Mouse (Mus musculus) erythroblast, adult 5-6 weeks (primary cell): ENCODE data around the gene Yae1d1. TPM values are rescaled to one million over a fixed set of nuclear protein-coding genes. Genes with fewer than 3 reads are reported as not detected.
A peak's percentile ranks its signal among the peaks of the same experiment; 100 is the strongest.
"Not testable (repeated sequence)": the region's sequence is repeated elsewhere in the genome, so short reads cannot be mapped to it uniquely, and the experiment has no call there.

Experiments
- ATAC-seq: replicated peaks from 2 replicates; pipeline ENCODE4 v1.8.0; 2016; ENCODE audit warnings: moderate number of reproducible peaks, mild to moderate bottlenecking, moderate TSS enrichment, inconsistent platforms; ENCODE audit not compliant: poor library complexity, low FRiP score, severe bottlenecking
- total RNA-seq, 2 experiments: library from RNA; stranded (forward) in 1 of 2; stranded (reverse) in 1 of 2; fragments of 150-400 nt in 1 of 2; fragments of 200-764, 138-1000 nt in 1 of 2; gene quantifications; 2 replicates each; pipeline versions ENCODE4 v1.2.3 to v1.2.4; 2015 to 2017; ENCODE audit warnings: low replicate concordance in 2 of 2

The Yae1d1 gene
- total RNA-seq (2015; ENCODE audit: low replicate concordance): 0.77 and 1.9 TPM in 2 replicates
- total RNA-seq (2017; ENCODE audit: low replicate concordance): 0.68 and 1.7 TPM in 2 replicates

GRCm38 (mm10) chr13:17992697-17993514 lies at the start of gene Yae1d1:
TSS of gene Yae1d1 (minus strand) at chr13:17993349.
- peak; percentile 86 for ATAC-seq

GRCm38 (mm10) chr13:18038814-18039213 lies 45.7 kb upstream of the Yae1d1 start:
- no peak for ATAC-seq

- no peak for ATAC-seq
Observed at GRCm38 (mm10) chr13:18016604-18017003, 23.5 kb upstream of the Yae1d1 start.

GRCm38 (mm10) chr13:18013205-18013604 lies 20.1 kb upstream of the Yae1d1 start:
- no peak for ATAC-seq

GRCm38 (mm10) chr13:18011055-18011454 lies 17.9 kb upstream of the Yae1d1 start:
- ATAC-seq: no peak

GRCm38 (mm10) chr13:17993515-17993847 lies 332 bp upstream of the Yae1d1 start:
- no peak for ATAC-seq

GRCm38 (mm10) chr13:17992009-17992408 lies 1.1 kb downstream of the Yae1d1 start:
- ATAC-seq: no peak

- ATAC-seq: no peak
Observed at GRCm38 (mm10) chr13:17983194-17983593, 10.0 kb downstream of the Yae1d1 start.

GRCm38 (mm10) chr13:17982634-17983033 lies 10.5 kb downstream of the Yae1d1 start:
- ATAC-seq: no peak

GRCm38 (mm10) chr13:17976854-17977739 lies 16.1 kb downstream of the Yae1d1 start:
- no peak for ATAC-seq

GRCm38 (mm10) chr13:17975891-17976290 lies 17.3 kb downstream of the Yae1d1 start:
- no peak for ATAC-seq

- ATAC-seq: no peak
Observed at GRCm38 (mm10) chr13:17975457-17975856, 17.7 kb downstream of the Yae1d1 start.

GRCm38 (mm10) chr13:17974734-17975133 lies 18.4 kb downstream of the Yae1d1 start:
- ATAC-seq: no peak

- no peak for ATAC-seq
Observed at GRCm38 (mm10) chr13:17960613-17961012, 32.5 kb downstream of the Yae1d1 start.

GRCm38 (mm10) chr13:17954282-17954681 lies 38.9 kb downstream of the Yae1d1 start:
- ATAC-seq: no peak

GRCm38 (mm10) chr13:17950581-17950980 lies 42.6 kb downstream of the Yae1d1 start:
- not testable (repeated sequence) for ATAC-seq

- ATAC-seq: no peak
Observed at GRCm38 (mm10) chr13:17949555-17949954, 43.6 kb downstream of the Yae1d1 start.

GRCm38 (mm10) chr13:17944078-17944917 lies 48.9 kb downstream of the Yae1d1 start, which contains the start of gene Rala:
TSS of gene Rala (minus strand) at chr13:17944239.
- peak; percentile 98 for ATAC-seq

GRCm38 (mm10) chr13:17943306-17944077 lies 49.7 kb downstream of the Yae1d1 start:
- ATAC-seq: peak; percentile 65
